Mouse (Mus musculus) monocyte, adult 5-6 weeks (primary cell): ENCODE results near the gene Hpd. TPM values are rescaled to one million over a fixed set of nuclear protein-coding genes. Genes with fewer than 3 reads are reported as not detected.

Experiments
- ATAC-seq: fragments of 153-309, 156-312 bp; replicated peaks from 2 replicates; pipeline ENCODE4 v1.8.0; 2017; ENCODE audit warnings: mild to moderate bottlenecking; ENCODE audit not compliant: low TSS enrichment, insufficient number of reproducible peaks, severe bottlenecking, poor library complexity, low FRiP score
- total RNA-seq: library from RNA; stranded (forward); fragments of 200-1000, 200-491, 200-594 nt; gene quantifications from 3 replicates; pipeline ENCODE4 v1.2.3, GENCODE M21; 2017

Gene Hpd
- total RNA-seq, 1 experiment from 2014 or later = not detected

DNA sequence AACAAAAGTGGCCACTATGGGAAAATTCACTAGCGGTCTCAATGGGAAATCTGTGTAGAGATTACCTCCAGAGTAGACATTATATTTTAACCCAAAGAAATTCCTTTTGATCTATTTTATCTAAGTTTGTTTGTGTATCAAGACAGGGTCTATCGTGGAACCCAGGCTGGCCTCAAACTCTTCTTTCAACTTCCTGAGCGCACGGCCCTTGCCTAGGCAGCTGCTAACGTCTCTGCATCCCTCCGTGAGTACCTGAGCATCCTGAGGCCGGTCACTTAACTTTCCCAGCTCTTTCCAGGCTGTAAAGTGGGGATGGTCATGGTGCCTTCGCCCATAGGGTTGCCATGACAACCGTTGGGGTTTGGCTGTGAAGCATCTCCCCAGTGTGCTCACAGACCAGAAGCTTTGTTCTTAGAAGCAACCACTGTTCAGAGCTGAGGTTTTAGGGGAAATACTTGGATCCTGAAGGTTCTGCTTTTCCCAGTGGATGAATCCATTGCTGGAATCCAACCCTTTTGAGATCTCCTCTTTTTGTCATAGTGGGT is 10.2 kb upstream of the Hpd start:
- no peak for ATAC-seq

DNA sequence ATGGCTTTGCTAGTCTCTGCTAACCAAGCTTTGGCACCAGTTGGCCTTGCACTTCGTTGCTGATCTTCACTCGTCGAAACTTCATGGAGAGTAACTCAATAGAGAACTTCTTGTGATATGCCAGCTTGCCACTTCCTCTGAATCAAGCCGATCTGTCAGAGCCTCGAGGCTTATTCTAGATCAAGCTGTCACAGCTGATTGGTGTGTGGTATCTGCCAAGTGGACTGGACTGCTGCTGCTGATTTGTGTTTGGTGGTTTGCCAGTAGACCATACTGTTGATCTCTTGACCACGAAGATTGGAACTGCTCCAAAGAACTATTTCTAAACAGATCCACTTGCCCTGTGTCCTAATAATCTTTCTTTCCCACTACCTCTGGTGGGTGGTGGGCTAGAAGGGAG is 8.9 kb upstream of the Hpd start:
- no peak for ATAC-seq

DNA sequence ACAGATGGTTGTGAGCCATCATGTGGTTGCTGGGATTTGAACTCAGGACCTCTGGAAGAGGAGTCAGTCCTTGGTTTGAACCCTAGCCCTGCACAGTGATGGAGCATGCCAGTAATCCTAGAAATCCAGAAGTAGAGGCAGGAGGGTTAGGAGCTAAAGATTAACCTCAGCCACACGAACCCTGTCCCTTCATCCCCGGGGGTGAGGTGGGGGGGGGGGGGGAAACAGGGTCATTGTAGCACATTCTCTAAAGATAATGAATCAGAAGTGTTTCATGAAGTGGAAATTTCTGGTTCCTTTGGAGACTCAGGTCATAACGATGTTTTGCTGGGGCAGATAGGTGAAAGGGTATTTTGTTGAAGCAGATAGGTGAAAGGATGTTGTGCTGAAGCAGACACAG is 8.4 kb upstream of the Hpd start:
- no peak for ATAC-seq

DNA sequence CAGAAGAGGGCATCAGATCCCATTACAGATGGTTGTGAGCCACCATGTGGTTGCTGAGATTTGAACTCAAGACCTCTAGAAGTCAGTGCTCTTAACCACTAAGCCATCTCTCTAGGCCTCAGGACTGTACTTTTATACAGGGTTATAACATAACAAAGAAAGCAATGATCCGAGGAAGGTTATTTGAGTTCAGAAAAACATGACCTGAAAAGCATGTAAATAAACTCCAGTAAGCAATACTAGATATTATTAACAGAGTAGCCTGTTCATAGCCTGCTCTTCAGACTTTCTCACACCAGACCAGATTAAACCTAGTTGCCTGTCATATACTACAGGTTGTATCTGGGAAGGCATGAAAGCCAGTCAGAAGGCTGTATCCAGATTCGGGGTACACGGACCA is 4.8 kb upstream of the Hpd start:
- no peak for ATAC-seq

DNA sequence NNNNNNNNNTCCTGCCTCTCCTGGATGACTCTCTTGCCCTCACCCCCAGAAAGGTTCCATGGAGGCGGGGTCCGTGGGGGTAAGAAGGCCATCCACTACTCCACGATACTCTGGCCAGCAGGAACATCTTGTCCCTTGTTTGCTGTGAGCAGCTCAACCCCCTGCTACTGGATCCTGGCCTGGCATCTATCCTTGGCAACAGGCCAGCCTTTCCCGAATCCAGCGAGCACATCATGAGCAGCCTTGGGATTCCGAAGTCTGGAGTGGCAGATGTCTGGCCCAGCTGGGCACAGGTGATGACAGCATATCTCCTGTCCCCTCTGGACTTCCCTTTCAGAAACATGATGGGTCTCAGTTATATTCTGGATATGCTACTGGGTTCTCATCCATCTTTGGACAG is 3.4 kb upstream of the Hpd start:
- no peak for ATAC-seq

DNA sequence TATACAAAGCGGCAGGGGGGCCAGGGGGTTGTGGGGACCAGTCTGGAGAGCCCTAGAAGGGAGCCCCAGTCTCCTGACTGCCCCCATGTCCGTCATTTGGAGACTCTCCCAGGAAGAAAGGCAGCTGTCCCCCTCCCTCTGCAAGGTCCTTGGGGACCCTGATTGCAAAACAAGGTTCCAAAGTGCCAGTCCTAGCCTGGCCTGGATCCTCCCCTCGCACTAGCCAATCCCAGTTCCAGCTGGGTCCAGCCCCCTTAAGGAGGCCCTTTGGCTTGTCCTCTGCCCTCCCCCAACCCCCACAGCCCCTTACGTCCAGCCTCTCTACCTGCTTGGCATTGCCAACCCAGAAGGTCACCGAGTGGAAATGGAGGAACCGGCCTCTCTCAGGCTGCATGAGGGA is 991 bp downstream of the Hpd start:
- no peak for ATAC-seq

DNA sequence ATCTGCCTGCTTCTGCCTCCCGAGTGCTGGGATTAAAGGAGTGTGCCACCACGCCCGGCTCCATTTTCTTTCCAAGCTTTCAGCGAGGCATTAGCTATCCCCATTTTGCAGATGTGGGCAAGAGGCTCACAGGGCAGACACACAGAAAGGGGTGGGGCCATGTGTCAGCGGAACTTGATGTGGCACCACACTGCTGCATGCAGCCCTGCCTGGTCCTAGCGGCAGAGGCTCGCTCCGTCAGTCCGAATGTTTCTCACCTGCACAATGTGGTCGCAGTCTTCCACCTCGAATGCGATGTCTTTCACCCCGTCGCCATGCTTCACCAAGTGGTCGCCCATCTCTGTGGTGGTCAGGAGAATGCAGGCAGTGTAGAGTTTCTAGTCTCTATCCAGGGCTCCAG is 2.1 kb downstream of the Hpd start:
- ATAC-seq = no peak

DNA sequence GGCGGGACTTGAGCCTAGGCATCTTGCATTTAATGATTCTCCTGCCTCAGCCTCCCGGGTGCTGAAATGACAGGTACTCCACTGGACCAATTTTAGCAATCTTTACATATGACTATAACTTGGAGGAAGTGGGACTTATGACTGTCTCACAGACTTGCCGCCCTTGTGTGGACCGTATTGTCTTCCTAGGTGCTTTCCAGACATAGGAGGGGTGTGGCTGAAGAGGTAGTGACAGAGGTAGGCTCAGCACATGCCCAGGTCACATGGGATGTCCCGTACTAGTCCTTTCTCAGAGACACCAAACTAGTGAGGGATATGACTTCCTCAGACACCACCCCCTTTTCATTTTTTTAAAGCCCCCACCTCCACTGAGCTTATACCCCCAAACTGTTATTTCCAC is 3.7 kb downstream of the Hpd start:
- ATAC-seq = no peak

DNA sequence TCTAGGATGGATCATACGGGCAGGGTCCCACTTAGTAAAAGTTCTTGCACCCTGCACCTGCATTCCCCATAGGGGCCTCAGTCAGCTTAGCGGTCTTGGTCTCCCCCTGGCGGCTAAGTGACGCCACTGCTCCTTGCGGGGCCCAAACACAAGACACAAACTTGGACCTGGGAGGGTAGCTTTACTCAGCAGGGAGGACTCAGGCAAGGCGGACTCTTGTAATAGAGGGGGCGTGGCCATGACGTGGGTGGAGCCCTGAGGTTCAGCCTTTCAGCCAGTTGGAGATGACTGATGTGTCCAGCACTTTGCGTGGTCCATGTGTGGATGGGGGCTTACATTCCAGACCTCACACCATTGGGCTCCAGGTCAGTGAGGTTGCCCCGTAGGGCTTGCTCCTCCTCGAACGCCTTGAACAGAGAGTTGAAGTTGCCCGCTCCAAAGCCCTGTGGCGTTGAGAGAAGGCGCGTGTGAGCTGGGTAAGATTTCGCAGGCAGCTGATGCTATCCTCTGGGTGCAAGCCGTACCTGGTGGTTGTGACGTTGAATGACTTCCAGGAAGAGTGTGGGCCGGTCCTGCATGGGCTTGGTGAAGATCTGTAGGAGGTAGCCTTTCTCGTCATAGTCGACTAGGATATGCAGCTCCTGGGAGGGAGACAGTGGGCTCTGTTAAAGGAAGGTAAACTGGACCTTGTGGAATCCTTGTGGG is 10.7 kb downstream of the Hpd start:
- ATAC-seq = peak; percentile 90

DNA sequence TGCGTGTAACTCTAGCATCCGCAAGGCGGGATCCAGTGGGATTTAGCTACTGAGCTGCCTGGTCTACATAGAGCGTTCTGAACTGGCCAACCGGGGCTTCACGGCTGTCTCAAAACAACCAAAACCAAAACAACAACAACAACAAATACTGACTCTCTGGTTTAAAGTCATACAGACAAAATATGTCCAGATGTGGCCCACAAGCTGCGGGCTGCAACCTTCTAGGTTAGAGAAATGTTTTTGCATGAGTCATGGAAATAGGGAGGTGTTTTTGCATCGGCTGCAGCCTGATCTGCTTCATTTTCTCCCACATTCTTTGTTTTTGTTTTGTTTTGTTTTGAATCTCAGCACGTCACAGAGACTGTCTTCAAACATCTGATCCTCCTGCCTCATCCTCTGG is 12.2 kb downstream of the Hpd start:
- ATAC-seq = no peak

DNA sequence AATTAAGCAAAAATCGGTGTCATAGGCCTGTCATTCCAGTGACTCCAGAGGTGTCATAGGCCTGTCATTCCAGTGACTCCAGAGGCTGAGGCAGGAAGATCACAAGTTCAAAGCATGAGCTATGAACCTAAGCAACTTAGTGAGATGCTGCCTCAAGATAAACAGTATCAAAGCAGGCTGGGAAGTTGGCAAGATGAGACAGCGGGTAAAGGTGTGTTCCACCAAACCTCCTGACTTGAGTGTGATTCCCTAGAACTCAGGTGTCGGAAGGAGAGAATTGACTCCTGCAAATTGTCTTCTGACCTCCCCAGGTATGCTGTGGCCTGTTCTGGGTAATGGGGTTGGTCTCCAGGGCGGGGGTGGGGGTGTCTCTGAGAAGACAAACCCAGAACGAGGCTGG is 13.2 kb downstream of the Hpd start, which contains the start of gene Psmd9:
TSS of gene Psmd9 (plus strand) at position 130 of the 400 bp plus-strand sequence.
- ATAC-seq = no peak

DNA sequence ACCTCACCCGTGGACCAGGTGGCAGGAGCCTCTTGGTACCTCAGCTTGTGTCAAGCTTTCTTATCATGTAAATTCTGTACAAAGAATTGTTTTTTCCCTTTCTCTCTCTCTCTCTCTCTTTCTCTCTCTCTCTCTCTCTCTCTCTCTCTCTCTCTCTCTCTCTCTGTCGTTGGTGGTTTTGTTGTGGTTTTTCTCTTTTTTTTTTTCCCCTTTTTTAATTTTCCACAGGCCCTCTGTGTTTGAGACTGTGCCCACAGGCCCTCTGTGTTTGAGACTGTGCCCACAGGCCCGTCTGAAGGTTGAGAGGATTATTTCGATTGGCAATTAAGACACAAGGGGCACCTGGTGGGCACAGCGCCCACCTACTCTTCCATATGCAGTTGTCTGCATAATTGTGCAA is 14.9 kb downstream of the Hpd start:
- no peak for ATAC-seq

DNA sequence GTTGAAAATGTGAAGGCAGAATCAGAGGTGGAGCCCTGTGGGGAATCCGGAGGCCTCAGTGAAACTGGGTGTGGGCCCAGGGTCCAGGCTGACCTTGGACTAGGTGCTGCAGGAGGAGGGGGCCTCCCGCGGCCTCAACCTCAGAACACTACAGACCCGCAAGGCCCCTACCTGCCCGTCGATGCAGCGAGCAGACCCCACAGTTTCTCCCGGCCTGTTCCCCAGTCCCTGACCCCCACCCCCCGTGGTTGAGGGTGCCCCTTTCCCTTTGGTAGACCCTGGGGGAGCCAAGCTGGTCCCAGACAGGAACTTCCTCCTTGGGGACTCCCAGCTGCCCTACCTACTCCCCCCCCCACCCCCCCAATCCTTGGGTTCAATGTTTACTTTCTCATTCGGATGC is 16.1 kb downstream of the Hpd start:
- no peak for ATAC-seq

DNA sequence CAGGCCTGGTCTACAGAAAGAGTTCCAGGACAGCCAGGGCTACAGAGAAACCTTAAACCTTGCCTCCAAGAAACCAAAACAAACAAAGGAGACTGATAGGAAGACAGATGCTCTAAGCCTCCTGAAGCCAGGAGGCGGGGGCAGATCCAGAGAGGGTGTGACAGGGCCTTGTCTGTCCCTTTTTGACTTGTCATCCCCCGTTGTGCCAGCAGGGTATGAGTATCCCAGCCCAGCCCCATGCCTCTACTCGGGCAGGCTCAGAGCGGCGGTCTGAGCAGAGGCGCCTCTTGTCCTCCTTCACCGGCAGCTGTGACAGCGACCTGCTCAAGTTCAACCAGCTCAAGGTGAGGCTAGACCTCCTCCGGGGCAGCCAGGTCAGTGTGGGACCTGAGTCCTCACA is 19.6 kb downstream of the Hpd start:
- no peak for ATAC-seq

DNA sequence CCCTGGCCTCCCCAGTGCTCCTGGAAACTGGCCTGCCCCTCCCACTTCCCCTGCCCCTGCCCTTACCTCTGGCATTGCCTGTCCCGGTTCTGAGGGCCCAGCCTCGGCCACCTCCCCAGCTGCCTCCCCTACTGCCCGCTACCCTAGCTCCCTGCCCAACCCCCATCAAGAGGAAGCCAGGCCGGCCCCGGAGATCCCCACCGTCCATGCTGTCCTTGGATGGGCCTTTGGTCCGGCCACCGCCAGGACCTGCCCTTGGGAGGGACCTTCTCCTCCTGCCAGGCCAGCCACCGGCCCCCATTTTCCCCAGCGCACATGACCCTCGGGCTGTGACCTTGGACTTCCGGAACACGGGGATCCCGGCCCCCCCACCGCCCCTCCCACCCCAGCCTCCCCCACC is 22.2 kb downstream of the Hpd start:
- no peak for ATAC-seq

DNA sequence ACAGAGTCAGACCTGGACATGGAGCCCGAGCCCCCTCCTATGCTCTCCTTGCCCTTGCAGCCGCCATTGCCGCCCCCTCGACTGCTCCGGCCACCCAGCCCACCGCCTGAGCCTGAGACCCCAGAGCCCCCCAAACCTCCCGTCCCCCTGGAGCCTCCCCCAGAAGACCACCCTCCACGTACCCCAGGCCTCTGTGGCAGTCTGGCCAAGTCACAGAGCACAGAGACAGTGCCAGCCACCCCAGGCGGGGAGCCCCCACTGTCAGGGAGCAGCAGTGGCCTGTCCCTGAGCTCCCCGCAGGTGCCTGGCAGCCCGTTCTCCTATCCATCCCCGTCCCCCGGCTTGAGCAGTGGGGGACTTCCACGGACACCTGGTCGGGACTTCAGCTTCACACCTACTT is 22.7 kb downstream of the Hpd start:
- ATAC-seq = no peak

DNA sequence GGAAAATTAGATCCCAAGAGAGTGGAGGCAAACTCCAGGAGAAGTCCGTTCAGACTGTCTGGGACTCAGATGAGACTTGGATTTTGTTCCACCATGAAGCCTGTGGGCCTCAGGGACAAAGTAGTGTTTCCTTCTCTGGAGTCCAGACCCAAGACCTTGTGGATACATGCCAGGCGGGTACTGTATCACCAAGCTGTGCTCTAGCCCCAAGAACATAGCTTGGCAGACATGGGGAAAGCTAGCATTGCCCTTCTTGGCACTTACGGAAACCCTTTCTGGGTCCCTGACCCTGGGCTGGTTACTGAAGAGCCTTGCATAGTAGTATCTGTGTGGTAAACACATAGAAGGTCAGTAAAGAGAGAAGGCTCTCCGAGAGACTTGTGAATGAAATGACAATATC is 23.1 kb downstream of the Hpd start:
- no peak for ATAC-seq

DNA sequence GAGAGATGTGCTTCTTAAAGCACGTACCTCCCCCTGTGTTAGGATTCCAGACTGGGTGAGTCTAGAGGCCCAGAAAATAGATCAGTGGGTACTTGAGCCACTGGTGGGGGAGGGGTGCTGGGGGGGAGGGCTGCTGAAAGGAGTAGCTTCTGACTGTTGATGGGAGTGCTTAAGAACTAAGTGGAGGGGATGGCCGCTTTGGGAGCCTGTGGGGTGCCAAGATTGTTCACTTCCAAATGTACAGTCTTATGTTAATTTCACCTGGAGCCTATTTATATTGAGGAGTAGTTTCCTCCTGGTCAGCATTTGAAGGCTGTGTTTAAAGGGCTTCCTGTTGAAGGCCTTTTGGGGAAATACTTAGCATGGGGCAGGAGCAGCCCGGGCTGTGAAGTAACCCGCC is 24.6 kb downstream of the Hpd start:
- no peak for ATAC-seq

DNA sequence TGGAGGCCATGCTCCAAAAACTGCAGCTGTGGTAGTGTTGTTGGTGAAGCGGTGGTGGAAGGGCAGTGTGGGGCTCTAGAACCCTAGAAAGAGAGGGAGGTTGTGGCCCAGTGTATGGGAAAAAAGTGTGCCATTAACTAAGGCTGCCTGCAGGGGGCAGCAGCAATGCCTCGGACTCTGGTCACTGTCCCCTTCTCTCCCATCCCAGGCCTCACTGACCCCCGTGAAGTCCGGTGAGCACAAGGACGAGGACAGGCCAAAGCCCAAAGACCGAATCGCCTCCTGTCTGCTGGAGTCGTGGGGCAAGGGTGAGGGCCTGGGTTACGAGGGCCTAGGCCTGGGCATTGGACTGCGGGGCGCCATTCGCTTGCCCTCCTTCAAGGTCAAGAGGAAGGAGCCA is 25.8 kb downstream of the Hpd start:
- ATAC-seq = no peak

DNA sequence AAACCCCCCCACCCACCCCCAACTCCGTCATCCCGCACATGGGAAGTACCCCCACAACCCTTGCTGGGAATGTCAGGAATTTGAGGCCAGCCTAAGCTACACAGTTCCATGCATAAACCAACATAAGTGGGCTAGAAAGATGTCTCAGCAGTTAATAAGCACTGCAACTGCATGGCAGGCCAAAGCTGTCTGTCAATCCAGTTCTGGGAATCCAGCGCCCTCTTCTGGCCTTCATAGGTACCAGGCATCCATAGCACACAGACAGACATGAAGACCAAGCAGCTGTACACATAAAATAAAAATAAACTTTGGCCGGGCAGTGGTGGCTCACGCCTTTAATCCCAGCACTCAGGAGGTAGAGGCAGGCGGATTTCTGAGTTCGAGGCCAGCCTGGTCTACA is 27.1 kb downstream of the Hpd start:
- peak; percentile 58; the same call in 1 of the 2 replicates for ATAC-seq

DNA sequence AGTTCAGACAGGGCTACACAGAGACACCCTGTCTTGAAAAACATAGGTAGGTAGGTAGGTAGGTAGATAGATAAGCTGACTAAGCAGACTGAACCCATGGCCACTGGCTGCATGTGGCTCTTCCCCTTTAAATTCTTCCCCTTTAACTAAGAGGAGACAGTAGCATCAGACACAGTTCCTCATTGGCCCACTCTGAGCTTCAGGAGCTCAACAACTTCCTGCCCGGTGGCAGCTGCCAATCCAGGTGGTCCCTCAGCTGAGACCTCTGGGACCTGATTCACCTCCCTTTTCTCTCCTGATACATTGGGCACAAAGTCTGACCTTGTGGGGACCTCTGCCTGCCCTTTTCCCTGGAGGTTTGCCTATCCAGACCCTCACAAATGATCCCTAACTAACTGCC is 29.6 kb downstream of the Hpd start:
- peak; percentile 19; the same call in 1 of the 2 replicates for ATAC-seq
